Mouse (Mus musculus): ENCODE data around the gene Haspin. TPM values are rescaled to one million over a fixed set of nuclear protein-coding genes. Genes with fewer than 3 reads are reported as not detected.

The Haspin gene
- total and polyA plus RNA-seq, 3 experiments, result 15.7 to 27.0 (median 18.6) TPM

DNA sequence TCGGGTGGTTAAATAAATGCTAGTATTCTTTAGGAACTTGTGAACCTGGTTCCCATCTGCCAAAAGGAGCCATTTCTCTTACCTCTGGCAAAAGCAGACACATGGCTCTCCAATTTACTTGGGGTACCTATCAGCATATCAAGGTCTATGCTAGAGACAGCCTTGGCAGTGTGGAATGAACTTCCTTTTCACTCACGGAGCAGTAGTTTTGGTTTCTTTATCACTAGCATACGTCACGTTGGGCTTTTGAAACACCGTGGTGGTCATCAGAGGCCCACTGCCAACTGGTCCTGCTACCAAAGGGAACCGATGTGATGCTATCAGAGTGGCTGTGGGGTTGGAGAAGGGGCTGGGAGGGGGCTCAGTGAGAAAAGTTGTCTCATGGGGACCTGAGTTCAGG lies 5.1 kb downstream of the Haspin start:
- Histone ChIP-seq H3K9ac (ENCODE audit: insufficient read depth, low read depth) (peak overlapping the region; percentile 89), H3K27me3 (replicated peaks) (no peaks in the 10 kb centered on the region), H3K4me2 (ENCODE audit: insufficient read depth, low read depth, poor library complexity, severe bottlenecking) (peak overlapping the region; percentile 84), H3K36me3 (replicated peaks in 1 of 2; ENCODE audit: control insufficient read depth in 1 of 2, insufficient read depth in 1 of 2, low read length in 1 of 2) (peaks cover 4 to 62% of the 10 kb centered on the region in 2 experiments), H3K79me2 (replicated peaks; ENCODE audit: control insufficient read depth, extremely low read depth, insufficient read depth, poor library complexity, severe bottlenecking) (peaks cover 59% of the 10 kb centered on the region), H3K9me3 (replicated peaks; ENCODE audit: low read length) (no peaks in the 10 kb centered on the region), H3K4me3 (replicated peaks in 1 of 3; ENCODE audit: low read depth in 2 of 3, low read length in 2 of 3, poor library complexity in 1 of 3) (peak overlapping the region in 2 of 3 experiments; percentile 2 to 14), H3K27ac (ENCODE audit: insufficient read depth, low read depth) (no peak overlapping the region), H3K4me1 (ENCODE audit: control insufficient read depth in 1 of 2, insufficient read depth in 2 of 2) (peaks cover 17 to 77% of the 10 kb centered on the region in 2 experiments)
- no peak for DNase-seq (ENCODE audit: extremely low read depth)
- in situ Hi-C loops (cut with MboI; ENCODE audit: low pct_ligation_motif_present, low pct_unique_long_range_greater_than_20kb, low sequenced_read_pairs), result loop anchor here (10.0 to 25.0 kb wide), 2 partner anchors 152 to 1229 kb away; partner anchors contain the start of genes Olfr411 and Olfr412
- TF ChIP-seq NRF1 (IDR thresholded peaks at IDR 0.05; ENCODE audit: low read depth, low read length), result no peak
- TF ChIP-seq ELF1 (IDR thresholded peaks at IDR 0.05; ENCODE audit: low read depth, low read length), result no peak
- TF ChIP-seq BHLHE40 (IDR thresholded peaks at IDR 0.05; ENCODE audit: low read depth, low read length), result no peak
- no peak; the same call in none of the 2 replicates for TF ChIP-seq SIN3A (IDR thresholded peaks at IDR 0.05; ENCODE audit: low read length)
- TF ChIP-seq MXI1 (IDR thresholded peaks at IDR 0.05; ENCODE audit: low read depth, low read length), result no peak
- no peak for TF ChIP-seq RCOR1 (conservative IDR thresholded peaks at IDR 0.05; ENCODE audit: low read depth, low read length)
- TF ChIP-seq KAT2A (IDR thresholded peaks at IDR 0.05; ENCODE audit: insufficient replicate concordance, low read length), result no peak
- no peak for TF ChIP-seq SMC3 (IDR thresholded peaks at IDR 0.05; ENCODE audit: low read depth, low read length)
- TF ChIP-seq NELFE (IDR thresholded peaks at IDR 0.05; ENCODE audit: low read depth, low read length), result no peak
- TF ChIP-seq RAD21 (IDR thresholded peaks at IDR 0.05; ENCODE audit: low read depth, low read length), result no peak
- no peak for TF ChIP-seq POLR2AphosphoS2 (IDR thresholded peaks at IDR 0.05; ENCODE audit: low read depth, low read length)
- no peak for TF ChIP-seq ZC3H11A (IDR thresholded peaks at IDR 0.05; ENCODE audit: low read depth, low read length)
- TF ChIP-seq TCF12 (IDR thresholded peaks at IDR 0.05; ENCODE audit: low read depth, low read length), result no peak
- TF ChIP-seq HCFC1 (IDR thresholded peaks at IDR 0.05; ENCODE audit: low read depth, low read length), result no peak
- dilution Hi-C loops (cut with MboI; ENCODE audit: extremely low pct_ligation_motif_present, extremely low pct_unique_long_range_greater_than_20kb, low sequenced_read_pairs), result no loop called here

DNA sequence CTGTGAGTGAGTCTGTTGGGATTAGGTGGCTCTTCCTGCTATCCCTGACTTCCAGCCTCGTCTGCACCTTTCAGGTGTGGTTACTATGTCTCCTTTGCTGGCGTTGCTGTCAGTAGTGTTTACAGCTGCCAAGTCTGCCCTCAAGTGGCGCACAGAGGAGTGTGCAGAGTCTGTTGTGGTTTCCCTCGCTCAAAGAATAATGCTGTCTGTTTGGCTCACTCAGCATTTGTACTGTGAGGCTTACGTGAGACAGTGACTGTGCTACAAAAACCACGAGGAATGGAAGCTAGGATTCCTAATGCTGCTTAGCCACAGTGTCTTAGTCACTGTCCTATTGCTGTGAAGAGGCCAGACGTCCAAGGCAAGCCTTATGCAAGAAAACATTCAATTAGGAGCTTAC lies 7.1 kb downstream of the Haspin start:
- Histone ChIP-seq H3K27me3 (replicated peaks) (no peaks in the 10 kb centered on the region), H3K36me3 (replicated peaks in 1 of 2; ENCODE audit: control insufficient read depth in 1 of 2, insufficient read depth in 1 of 2, low read length in 1 of 2) (peaks cover 8 to 75% of the 10 kb centered on the region in 2 experiments), H3K79me2 (replicated peaks; ENCODE audit: control insufficient read depth, extremely low read depth, insufficient read depth, poor library complexity, severe bottlenecking) (peaks cover 40% of the 10 kb centered on the region), H3K4me3 (replicated peaks in 1 of 3; ENCODE audit: low read depth in 2 of 3, low read length in 2 of 3, poor library complexity in 1 of 3) (no peak overlapping the region), H3K9me3 (replicated peaks; ENCODE audit: low read length) (no peaks in the 10 kb centered on the region), H3K4me1 (ENCODE audit: control insufficient read depth in 1 of 2, insufficient read depth in 2 of 2) (peaks cover 17 to 76% of the 10 kb centered on the region in 2 experiments), H3K27ac (ENCODE audit: insufficient read depth, low read depth) (no peak overlapping the region), H3K9ac (ENCODE audit: insufficient read depth, low read depth) (no peak overlapping the region), H3K4me2 (ENCODE audit: insufficient read depth, low read depth, poor library complexity, severe bottlenecking) (no peak overlapping the region)
- 0 out of 2 replicates have a peak, but pooled peaks have one; percentile 31 for TF ChIP-seq SIN3A (IDR thresholded peaks at IDR 0.05; ENCODE audit: low read length)
- no peak for TF ChIP-seq MAX (IDR thresholded peaks at IDR 0.05; ENCODE audit: low read length)
- TF ChIP-seq RAD21 (IDR thresholded peaks at IDR 0.05; ENCODE audit: low read depth, low read length), result peak; percentile 69
- TF ChIP-seq MAFK (IDR thresholded peaks at IDR 0.05; ENCODE audit: insufficient replicate concordance, low read length), result peak; percentile 57; the same call in 1 of the 2 replicates
- peak; percentile 28 to 80; a peak in 3 of 4 replicates for TF ChIP-seq CTCF (conservative IDR thresholded peaks at IDR 0.05 in 1 of 2, IDR thresholded peaks at IDR 0.05 in 1 of 2; ENCODE audit: low read depth in 2 of 2, low read length in 2 of 2)
- peak; percentile 64 for TF ChIP-seq SMC3 (IDR thresholded peaks at IDR 0.05; ENCODE audit: low read depth, low read length)
- TF ChIP-seq ELF1 (IDR thresholded peaks at IDR 0.05; ENCODE audit: low read depth, low read length), result 0 out of 2 replicates have a peak, but pooled peaks have one; percentile 8
- no peak for TF ChIP-seq CHD1 (IDR thresholded peaks at IDR 0.05; ENCODE audit: low read depth, low read length)
- TF ChIP-seq UBTF (IDR thresholded peaks at IDR 0.05; ENCODE audit: low read depth, low read length), result no peak
- 0 out of 2 replicates have a peak, but pooled peaks have one; percentile 28 for TF ChIP-seq MXI1 (IDR thresholded peaks at IDR 0.05; ENCODE audit: low read depth, low read length)
- TF ChIP-seq USF1 (IDR thresholded peaks at IDR 0.05; ENCODE audit: low read depth, low read length), result no peak
- no peak for TF ChIP-seq ZMIZ1 (IDR thresholded peaks at IDR 0.05; ENCODE audit: low read depth, low read length)
- in situ Hi-C loops (cut with MboI; ENCODE audit: low pct_ligation_motif_present, low pct_unique_long_range_greater_than_20kb, low sequenced_read_pairs), result loop anchor here (10.0 to 25.0 kb wide), 2 partner anchors 154 to 1231 kb away; partner anchors contain the start of genes Olfr411 and Olfr412
- peak; percentile 54 for DNase-seq (ENCODE audit: extremely low read depth)
- dilution Hi-C loops (cut with MboI; ENCODE audit: extremely low pct_ligation_motif_present, extremely low pct_unique_long_range_greater_than_20kb, low sequenced_read_pairs), result no loop called here

All from CH12.LX (cell line).